Mouse (Mus musculus) lung, postnatal 14 days (tissue): ENCODE data around the gene Ssh1.

ENCODE experiments used
- DNase-seq: peaks from one replicate; pipeline ENCODE4 v3.0.0; 2021

Gene Ssh1

DNA sequence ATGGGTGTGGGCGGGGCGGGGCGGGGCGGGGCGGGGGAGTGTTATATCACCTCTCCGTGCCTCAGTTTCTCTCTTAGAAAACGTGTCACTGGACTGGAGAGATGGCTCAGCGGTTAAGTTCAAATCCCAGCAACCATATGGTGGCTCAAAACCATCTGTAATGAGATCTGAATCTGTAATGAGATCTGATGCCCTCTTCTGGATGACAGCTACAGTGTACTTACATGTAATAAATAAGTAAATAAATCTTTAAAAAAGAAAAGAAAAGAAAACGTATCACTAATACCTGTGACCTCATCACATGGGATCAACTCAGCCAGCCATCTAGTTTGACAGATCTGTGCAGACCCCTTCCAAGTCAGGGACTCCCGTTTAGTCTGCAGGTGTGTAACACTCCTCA lies 64.2 kb downstream of the Ssh1 start:
- no peak for DNase-seq

- DNase-seq = no peak
Measured at GRCm38 (mm10) chr5:113924608-113925007, 69.1 kb downstream of the Ssh1 start.

DNA sequence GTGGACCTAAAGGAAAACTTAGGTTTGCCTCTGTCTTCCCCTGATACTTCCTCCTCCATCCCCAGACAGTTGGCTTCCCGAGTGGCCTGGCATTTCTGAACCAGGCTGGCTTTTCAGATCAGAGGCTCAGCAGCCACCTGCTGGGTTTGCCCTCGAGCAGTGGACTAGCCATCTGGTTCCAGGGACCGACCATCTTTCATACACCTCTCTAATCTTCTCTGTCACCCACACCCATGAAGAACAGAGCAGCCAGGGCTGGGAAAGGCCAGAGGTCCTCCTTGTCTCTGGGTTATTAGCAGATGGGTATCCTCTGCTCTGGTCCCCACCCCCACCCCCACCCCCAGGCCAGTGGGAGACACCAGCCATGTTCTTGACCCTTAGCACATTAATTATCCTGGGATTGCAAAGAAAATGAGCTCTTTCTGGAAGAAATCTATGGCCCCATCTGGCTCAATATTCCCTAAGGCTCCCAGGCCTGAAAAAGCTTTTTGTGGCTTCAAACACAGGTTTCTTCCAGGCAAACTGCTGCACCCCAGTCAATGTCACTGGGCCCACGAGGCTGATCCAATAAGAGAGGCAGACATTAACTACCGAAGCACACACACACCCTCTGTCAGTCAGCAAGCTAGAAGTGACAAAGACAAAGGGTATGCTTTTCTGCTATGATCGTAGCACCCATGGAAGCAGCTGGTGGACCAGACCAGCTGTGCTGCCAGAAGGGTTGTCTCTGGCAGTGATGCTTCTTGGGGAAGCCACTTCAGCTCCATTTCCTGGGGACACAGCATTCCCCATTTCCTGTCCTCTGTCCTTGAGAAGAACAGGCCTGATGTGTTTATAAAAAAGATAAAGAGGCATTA lies 72.2 kb downstream of the Ssh1 start:
- no peak for DNase-seq

DNA sequence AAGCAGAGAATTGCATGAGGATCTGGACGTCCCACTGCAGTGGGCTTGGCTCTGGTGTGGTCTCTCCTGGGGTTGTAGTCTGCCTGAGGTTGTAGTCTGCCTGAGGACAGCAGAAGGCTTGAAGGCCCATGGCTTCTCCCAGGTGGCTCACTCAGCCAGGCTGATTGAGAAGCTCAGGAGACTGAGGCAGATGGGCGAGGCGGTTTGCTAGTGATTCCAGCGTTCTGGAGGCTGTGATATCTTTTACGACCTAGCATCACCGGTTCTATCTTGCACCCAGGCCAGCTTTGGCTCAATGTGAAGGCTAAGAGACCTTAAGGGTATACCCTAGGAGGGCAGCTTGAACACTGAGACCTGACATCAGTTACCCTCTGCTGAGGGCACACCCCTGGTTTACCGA lies 74.6 kb downstream of the Ssh1 start:
- no peak for DNase-seq

DNA sequence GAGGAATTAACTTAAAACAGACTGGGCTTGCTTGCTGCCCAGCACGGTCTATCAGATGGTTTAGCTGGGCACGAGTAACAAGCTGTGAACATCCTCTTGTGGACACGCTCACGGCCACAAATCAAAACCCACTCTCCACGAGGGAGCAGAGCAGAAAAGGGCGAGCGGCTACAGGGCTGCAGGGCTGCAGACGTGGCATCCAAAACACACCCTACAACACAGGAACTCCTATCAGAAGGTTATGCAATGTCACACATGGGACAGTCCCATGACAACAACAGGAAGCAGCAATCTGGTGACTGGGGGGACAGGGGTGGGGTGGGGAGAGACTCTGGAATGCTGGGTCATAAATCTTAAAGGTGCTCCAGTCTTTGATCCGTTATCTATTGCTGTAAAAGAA lies 75.0 kb downstream of the Ssh1 start:
- peak; percentile 44 for DNase-seq

DNA sequence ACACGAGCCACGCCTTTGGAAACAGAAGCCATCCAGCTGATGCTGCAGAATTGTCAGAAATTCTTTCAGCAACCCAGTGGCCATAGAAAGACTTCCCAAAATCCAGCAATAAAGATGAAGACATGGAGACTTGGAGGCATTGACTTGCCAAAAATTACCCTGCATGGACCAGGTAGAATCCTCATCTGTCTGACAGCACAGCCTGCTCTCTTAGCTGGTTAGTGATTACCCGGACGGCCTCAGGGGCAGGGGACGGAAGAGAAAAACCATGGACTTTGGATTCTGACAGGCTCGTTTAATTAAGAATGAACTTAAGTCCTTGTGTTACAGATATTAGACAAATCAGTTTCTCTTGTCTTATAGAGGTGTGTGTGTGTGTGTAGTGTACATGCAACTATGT lies 83.0 kb downstream of the Ssh1 start:
- DNase-seq = no peak

- DNase-seq = no peak
Measured at GRCm38 (mm10) chr5:113910065-113910701, 83.5 kb downstream of the Ssh1 start.

DNA sequence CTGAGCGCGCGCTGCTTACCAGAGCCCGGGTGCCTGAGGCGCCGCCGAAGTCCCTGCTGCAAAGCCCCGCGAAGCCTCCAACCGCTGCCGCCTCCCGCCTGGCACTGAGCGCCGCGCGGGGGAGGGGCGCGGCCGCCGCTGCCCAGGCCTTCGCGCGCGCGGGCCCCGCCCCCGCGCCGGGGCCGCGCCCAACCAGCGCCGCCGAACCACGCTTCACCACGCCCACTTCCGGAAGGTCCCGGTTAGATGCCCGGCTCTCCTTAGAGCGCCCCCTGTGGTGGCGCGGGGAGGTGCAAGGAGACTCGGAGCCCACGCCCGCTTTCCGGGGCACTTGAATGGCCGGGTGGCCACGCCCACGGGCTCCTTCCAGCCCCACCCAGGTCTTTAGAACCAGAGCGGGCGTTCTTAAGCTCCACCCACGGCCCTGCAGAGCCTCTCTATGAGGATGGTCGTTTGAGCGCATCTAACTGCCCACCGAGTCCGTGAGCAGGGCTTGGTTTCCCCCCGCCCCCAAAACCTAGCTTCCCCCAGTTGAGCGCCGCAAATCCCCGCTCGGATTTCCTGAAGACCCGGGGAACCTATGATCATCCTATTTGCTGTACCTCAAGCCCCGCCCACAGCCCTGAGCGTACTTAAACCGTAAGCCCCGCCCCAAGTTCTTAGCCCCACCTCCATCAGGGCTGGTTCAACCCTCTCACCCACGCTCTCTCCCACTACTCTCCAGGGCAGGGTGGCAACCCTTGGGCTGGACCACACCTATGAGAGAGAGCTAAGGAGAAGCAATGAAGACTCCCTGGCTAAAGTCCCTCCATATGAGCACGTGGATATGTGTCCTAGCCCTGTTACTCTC lies 84.9 kb downstream of the Ssh1 start, which contains the start of gene Coro1c:
TSS of gene Coro1c (minus strand) at position 167 of the 850 bp plus-strand sequence.
- peak; percentile 100 for DNase-seq

DNA sequence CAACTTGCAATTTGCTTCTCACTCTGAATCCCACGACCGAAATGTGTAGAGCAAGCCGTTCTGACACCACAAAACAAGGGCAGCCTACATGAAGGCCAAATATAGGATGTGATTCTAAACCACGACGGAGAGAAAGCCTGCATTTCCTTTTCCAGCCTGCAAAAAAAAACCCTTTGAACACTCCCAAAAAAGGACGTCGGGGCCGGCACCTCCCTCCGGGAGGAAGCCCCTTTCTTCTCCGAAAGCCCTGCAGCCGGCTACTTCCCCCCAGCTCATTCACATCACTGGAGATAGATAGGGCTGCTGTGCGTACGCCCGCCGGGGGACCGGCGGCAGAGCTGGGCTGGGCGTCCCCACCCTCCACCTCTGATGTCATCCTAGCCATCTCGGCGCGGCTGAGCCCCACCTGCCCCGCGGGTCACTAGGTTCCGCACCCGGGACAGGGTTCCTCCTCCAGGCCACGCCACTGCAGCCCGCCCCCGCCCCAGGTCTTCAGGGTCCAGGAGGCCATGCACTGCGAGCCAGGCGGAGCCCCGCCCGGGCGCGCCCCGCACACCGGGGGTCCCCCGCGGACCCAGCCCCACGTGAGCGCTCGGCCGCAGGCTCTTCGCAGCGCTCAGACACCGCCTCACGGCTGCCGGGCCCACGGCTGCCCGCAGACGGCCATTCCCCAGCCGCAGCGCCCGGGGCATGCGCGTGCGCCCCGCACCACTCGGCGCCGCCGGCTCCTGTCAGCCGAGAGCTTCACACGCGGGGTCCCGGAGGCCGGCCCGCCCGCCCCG lies 85.7 kb downstream of the Ssh1 start:
- DNase-seq = peak; percentile 72

GRCm38 (mm10) chr5:113906958-113907735 lies 86.5 kb downstream of the Ssh1 start:
- peak; percentile 56 for DNase-seq

GRCm38 (mm10) chr5:113904987-113905386 lies 88.7 kb downstream of the Ssh1 start:
- no peak for DNase-seq

DNA sequence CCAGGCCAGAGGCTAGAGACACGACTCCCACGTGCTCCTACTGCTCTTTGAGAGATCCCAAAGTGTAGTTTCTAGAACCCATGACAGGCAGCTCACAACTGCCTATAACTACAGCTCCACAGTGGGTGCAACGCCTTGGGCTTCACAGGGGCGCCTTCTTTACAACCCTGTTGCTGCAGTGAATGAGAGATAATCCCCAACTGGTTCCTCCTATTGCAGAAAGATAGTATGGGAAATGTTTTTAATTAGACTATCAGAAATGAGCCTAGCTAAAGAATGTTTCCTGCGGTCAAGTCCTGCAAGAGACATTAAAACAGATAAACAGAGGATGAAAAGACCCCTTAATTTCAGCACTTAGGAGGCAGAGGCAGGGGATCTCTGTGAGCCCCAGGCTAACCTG lies 90.7 kb downstream of the Ssh1 start:
- no peak for DNase-seq

DNA sequence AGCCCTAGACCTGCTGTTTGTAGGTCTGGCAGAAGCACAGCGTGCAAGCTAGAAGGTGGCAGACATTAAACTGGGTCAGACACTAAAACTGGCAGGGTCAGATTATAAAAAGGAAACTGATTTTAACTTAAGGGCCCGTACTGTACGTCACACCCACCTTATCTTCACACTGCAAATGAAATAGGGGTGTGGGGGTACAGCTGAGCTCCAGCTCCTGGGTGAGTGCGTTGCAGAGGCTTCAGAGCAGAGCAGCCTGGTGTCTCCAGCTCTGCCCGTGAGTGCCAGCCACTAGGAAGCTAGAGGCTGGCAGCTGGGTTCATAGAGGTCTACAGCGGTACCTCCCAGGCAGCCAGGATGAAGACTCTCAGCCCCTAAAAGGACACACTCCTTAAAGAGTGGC lies 91.7 kb downstream of the Ssh1 start:
- DNase-seq = no peak

DNA sequence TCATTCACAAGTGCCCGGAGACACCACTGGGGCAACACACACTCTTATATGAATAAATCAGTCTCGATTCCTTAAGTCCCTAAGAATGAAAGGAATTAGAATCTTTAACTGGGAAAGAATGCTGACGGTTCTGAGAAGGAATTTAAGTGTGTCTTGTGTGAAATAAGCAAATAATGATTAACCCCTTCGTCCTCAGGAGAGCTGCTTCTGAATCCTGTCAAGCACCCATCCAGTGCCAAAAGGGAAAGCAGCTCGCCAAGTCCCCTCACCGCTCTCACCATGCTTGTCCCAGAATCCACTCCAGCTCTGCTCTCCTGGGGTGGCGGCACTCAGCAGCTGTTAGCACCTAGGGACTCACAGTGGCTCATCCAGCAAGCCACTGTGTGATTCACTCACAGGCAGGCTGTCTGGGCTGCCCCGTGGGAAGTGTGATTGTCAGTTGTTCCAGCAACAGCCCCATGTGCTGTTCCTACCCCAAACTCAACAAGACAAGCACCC lies 92.6 kb downstream of the Ssh1 start:
- no peak for DNase-seq

DNA sequence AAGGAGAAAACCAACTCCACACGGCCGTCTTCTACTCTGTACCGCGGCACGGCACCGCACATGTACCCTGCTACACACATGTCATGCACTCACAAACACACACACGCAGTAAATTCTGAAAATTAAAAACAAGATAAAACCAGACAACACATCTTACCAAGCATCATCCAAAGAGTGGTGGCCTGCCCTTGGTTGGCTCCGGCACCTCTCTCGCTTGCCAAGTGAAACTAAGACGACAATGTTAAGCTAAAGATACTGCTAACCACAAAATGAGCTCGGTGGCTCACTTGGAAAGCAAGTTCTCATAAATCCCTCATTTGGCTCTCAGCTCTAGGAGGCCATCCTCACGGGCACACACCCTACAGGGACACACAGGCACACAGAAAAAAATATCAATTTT lies 94.2 kb downstream of the Ssh1 start:
- DNase-seq = no peak

- DNase-seq = no peak
Measured at GRCm38 (mm10) chr5:113892005-113892404, 101.7 kb downstream of the Ssh1 start.

- DNase-seq = peak; percentile 49
Measured at GRCm38 (mm10) chr5:113890874-113891273, 102.8 kb downstream of the Ssh1 start.

- no peak for DNase-seq
Measured at GRCm38 (mm10) chr5:113889912-113890311, 103.8 kb downstream of the Ssh1 start.

DNA sequence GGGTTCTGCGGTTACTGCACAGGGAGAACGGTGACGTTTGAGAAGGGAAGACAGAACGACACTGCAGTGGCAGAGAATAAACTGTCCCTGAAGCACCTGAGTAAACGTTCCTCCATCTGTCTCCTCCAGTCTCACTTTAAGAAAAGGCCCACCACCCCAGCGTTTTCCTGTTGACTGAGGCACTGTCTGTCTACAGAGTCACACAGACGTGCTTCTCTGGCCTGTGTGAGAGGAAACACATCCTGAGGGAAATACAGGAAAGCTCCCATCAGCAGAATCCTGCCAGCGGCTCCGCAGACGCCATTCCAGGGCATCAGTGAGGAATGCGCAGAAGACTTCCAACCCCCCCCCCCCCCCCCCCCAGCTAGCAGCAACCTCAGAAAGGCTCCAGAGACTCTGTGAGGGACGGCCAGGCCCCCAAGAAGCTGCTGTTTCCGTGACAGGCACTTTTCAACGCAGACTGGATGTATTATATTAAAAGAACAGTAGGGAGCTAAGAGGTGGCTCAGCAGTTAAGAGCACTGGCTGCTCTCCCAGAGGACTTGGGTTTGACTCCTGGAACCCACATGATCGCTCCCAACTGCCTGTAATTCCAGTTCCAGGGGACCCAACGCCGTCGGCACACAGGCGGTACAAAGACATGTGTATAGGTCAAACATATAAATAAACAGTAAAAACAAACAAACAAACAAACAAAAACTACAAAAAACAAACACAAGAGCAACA lies 104.3 kb downstream of the Ssh1 start:
- peak; percentile 50 for DNase-seq

DNA sequence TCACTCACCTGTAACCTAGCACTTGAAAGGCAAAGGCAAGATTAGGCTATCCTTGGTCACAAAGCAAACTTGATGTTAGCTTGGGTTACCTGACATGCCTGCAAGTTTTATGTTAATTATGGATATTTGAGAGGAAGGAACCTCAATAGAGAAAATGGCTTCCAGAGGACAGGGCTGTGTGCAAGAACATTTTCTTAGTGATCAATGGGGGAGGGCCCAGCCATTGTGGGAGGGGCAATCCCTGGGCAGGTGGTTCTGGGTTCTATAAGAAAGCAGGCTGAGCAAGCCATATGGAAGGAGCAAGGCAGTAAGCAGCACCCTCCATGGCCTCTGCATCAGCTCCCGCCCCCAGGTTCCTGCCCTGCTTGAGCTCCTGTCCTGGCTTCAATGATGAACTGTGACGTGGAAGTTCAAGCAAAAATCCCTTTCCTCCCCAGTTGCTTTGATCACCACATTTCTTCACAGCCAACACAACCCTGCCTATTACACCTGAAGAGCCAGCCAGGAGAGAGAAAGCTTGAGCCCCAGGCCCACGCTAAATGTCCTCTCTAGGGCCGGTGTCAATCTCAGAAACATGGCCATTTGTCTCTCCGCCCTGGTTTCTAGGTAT lies 105.4 kb downstream of the Ssh1 start:
- DNase-seq = no peak
